Mouse (Mus musculus): ENCODE results near the gene Gm9758. TPM values are rescaled to one million over a fixed set of nuclear protein-coding genes. Genes with fewer than 3 reads are reported as not detected.

The Gm9758 gene
- polyA plus RNA-seq, 1 experiment from 2014 or later: not detected

Other genes starting within 250 kb of the Gm9758 start
- gene Speer4e, start 23.5 kb upstream of the Gm9758 start, polyA plus RNA-seq (2014; fragmentation: Nextera tagmentation; extraction: Ambion mirVana): not detected in 2 replicates
- gene Gm10354, start 64.0 kb upstream of the Gm9758 start, polyA plus RNA-seq (2014; fragmentation: Nextera tagmentation; extraction: Ambion mirVana): not detected in 2 replicates
- gene Gm17019, start 118.1 kb upstream of the Gm9758 start, polyA plus RNA-seq (2014; fragmentation: Nextera tagmentation; extraction: Ambion mirVana): not detected in 2 replicates

Data from kidney, embryonic 14.5 days (tissue).